Mouse (Mus musculus) hindbrain, postnatal 0 days (tissue): Measurements from ENCODE around the gene Srsf1. TPM values are rescaled to one million over a fixed set of nuclear protein-coding genes. Genes with fewer than 3 reads are reported as not detected.
"Not testable (repeated sequence)": the region's sequence is repeated elsewhere in the genome, so short reads cannot be mapped to it uniquely, and the experiment has no call there.

Source experiments
- ATAC-seq: fragments of 200-750 bp; cut with Nextera tagmentation; 2 replicates; pipeline ENCODE4 v1.8.0; 2017; ENCODE audit warnings: mild to moderate bottlenecking, moderate TSS enrichment, moderate library complexity
- DNase-seq: peaks from one replicate; pipeline ENCODE4 v3.0.0-alpha.2; 2015; ENCODE audit warnings: low spot score
- H3K27ac ChIP-seq: fragments of 300-500 bp; sonication (generic); 2 replicates; pipeline ENCODE4 v1.5.1; 2014; ENCODE audit warnings: mild to moderate bottlenecking
- H3K27me3 ChIP-seq: fragments of 300-500 bp; sonication (generic); 2 replicates; pipeline ENCODE4 v1.6.1; 2014; ENCODE audit warnings: low read length, mixed read lengths; ENCODE audit not compliant: insufficient read depth
- H3K36me3 ChIP-seq: fragments of 300-500 bp; sonication (generic); 2 replicates; pipeline ENCODE4 v1.6.1; 2014; ENCODE audit warnings: low read length, mixed read lengths; ENCODE audit not compliant: insufficient read depth
- H3K4me1 ChIP-seq: fragments of 300-500 bp; sonication (generic); 2 replicates; pipeline ENCODE4 v1.6.1; 2014; ENCODE audit warnings: antibody characterized with exemption, low read length, mixed read lengths; ENCODE audit not compliant: insufficient read depth
- H3K4me2 ChIP-seq: fragments of 300-500 bp; sonication (generic); 2 replicates; pipeline ENCODE4 v1.6.1; 2014; ENCODE audit warnings: low read depth, mild to moderate bottlenecking, low read length, moderate library complexity, mixed read lengths
- H3K4me3 ChIP-seq: fragments of 300-500 bp; sonication (generic); 2 replicates; pipeline ENCODE4 v1.5.1; 2014; ENCODE audit warnings: low read length
- H3K9ac ChIP-seq: fragments of 300-500 bp; sonication (generic); replicated peaks from 2 replicates; pipeline ENCODE4 v1.6.1; 2014; ENCODE audit warnings: mild to moderate bottlenecking, low read length, moderate library complexity, mixed read lengths
- H3K9me3 ChIP-seq: fragments of 300-500 bp; sonication (generic); 2 replicates; pipeline ENCODE4 v1.6.1; 2016; ENCODE audit warnings: low read length, mixed read lengths
- CTCF ChIP-seq: IDR thresholded peaks from 2 replicates; pipeline ENCODE4 v1.5.1; 2016; ENCODE audit warnings: antibody characterized with exemption, control low read depth, low read depth
- WGBS: fragments of 180-500 bp; shearing (Covaris S2); extraction: QIAGEN DNeasy Blood & Tissue Kit; methylation state at CpG from one replicate; pipeline ENCODE4 v1.1.7; 2014; 5-methylcytosine and 5-hydroxymethylcytosine counted together
- polyA plus RNA-seq: library from polyadenylated mRNA; unstranded; fragments of >200 nt; fragmentation: Nextera tagmentation; extraction: Ambion mirVana; gene quantifications from 2 replicates; pipeline ENCODE4 v1.2.1, GENCODE M21; 2015
- total RNA-seq: library from RNA; depleted of rRNA; stranded (reverse); fragments of >200 nt; gene quantifications from 2 replicates; pipeline ENCODE4 v1.2.3, GENCODE M21; 2014

Srsf1 gene
- total and polyA plus RNA-seq, 2 experiments from 2014 or later = 124 to 332 TPM

DNA sequence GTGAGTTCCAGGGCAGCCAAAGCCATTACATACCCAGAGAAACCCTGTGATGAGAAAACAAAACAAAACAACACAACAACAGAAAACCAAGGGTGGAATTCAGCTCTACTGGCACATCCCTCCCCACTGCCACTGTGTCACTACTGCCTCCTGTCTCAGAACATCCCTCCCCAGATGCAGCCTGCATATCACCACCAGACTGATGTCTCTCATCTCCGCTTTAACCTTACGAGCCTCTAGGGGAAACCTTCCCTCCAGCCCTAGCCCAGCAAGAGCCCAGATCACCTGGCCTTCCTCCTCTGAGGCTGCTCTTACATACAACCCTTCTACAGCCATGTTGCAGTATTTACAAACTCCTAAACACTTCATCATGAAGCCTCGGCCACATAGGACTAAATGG, 9.8 kb upstream of the Srsf1 start:
- H3K36me3 ChIP-seq = no peaks in the 10 kb centered on the region
- no peaks in the 10 kb centered on the region for H3K4me1 ChIP-seq
- ATAC-seq (no peak), DNase-seq (no peak)
- H3K9ac ChIP-seq = no peak overlapping the region
- H3K27me3 ChIP-seq = no peaks in the 10 kb centered on the region
- H3K27ac ChIP-seq = no peak overlapping the region
- TF ChIP-seq CTCF = no peak
- no peak overlapping the region for H3K4me3 ChIP-seq
- no peaks in the 10 kb centered on the region for H3K9me3 ChIP-seq
- H3K4me2 ChIP-seq = no peak overlapping the region
- WGBS = 74% methylated on average over 3 of the region's 3 CpGs

DNA sequence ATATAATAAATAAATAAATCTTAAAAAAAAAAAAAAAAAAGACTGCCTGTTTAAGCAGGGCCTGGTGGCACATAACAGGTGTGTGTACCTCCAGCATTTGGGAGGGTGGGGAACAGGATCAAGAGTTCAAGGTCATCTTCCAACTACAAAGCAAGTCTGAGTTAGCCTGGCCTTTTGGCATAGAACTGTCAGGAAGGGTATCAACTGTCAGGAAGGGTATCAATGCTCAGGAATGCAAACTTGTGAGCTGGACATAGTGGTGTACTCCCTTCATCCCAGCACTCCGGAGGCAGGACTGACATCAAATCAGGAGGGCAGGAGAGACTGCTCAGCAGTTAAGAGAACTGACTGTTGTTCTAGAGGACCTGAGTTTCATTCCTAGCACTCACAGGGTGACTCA, 8.1 kb upstream of the Srsf1 start:
- Histone ChIP-seq H3K9me3 (no peaks in the 10 kb centered on the region), H3K27me3 (no peaks in the 10 kb centered on the region), H3K36me3 (no peaks in the 10 kb centered on the region), H3K4me2 (no peak overlapping the region), H3K9ac (no peak overlapping the region), H3K4me3 (no peak overlapping the region), H3K27ac (no peak overlapping the region), H3K4me1 (no peaks in the 10 kb centered on the region)
- WGBS = 94% methylated on average over 1 of the region's 1 CpGs
- TF ChIP-seq CTCF = no peak
- no peak for DNase-seq
- no peak for ATAC-seq

DNA sequence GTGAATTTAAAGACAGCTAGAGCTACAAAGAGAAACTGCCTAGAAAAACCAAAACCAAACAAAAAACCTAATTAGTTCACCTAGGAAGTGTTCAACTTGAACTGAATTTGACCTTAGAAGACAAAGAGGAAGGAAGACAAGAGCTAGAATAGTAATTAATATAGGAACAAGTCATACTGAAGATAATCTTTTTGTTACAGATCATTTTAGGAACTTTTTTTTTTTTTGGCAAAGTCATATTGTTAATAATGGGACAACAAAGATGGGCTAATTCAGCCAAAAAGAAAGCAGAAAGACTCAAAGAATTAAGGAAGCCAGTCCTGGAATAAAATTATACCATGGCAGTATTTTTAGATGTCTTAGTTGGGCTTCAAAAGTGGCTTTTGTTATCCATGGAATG, 2.9 kb upstream of the Srsf1 start:
- DNase-seq (no peak), ATAC-seq (no peak)
- no peak overlapping the region for H3K4me3 ChIP-seq
- no peak overlapping the region for H3K27ac ChIP-seq
- H3K4me1 ChIP-seq = peaks cover 5% of the 10 kb centered on the region; the same call in 1 of the 2 replicates
- no peaks in the 10 kb centered on the region for H3K36me3 ChIP-seq
- no peaks in the 10 kb centered on the region for H3K27me3 ChIP-seq
- H3K4me2 ChIP-seq = no peak overlapping the region
- no peak overlapping the region for H3K9ac ChIP-seq
- no peaks in the 10 kb centered on the region for H3K9me3 ChIP-seq
- TF ChIP-seq CTCF = no peak

DNA sequence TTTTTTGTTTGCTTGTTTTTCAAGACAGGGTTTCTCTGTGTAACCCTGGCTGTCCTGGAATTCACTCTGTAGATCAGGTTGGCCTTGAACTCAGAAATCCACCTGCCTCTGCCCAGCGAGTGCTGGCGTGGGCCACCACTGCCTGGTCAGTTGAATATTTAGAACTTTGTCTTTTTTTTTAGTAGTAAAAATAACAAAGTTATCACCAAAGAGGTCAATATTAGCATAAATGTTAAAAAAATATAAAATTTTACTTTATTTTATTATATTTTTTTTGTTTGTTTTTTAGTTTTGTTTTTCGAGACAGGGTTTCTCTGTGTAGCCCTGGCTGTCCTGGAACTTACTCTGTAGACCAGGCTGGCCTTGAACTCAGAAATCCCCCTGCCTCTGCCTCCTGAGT, 2.0 kb upstream of the Srsf1 start:
- not testable (repeated sequence) for DNase-seq, H3K9ac ChIP-seq, H3K9me3 ChIP-seq, H3K36me3 ChIP-seq, ATAC-seq, H3K4me3 ChIP-seq, H3K27ac ChIP-seq, H3K4me2 ChIP-seq, H3K27me3 ChIP-seq
- peaks cover 14% of the 10 kb centered on the region for H3K4me1 ChIP-seq
- WGBS = 94% methylated on average over 3 of the region's 3 CpGs

DNA sequence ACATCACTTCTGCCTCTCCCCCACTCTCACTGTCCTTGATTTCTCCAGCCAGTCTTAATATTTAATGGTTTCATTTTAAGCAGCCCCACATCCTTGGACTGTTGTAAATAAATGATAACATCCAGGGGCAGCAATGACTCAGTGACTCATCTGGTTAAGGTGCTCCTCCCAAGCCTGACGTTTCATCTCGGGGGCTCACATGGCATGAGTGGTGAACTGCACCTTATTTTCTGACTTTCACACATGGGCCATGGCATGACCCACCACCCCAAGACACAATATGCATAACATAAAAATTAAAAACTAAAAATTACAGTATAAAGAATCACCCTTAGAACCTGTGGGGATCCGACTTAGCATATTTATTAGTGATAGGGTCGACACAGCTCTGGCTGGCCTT, 1.3 kb upstream of the Srsf1 start:
- 85% methylated on average over 4 of the region's 4 CpGs for WGBS
- Histone ChIP-seq H3K4me3 (no peak overlapping the region), H3K4me2 (peak overlapping the region; percentile 82; the same call in 1 of the 2 replicates)

DNA sequence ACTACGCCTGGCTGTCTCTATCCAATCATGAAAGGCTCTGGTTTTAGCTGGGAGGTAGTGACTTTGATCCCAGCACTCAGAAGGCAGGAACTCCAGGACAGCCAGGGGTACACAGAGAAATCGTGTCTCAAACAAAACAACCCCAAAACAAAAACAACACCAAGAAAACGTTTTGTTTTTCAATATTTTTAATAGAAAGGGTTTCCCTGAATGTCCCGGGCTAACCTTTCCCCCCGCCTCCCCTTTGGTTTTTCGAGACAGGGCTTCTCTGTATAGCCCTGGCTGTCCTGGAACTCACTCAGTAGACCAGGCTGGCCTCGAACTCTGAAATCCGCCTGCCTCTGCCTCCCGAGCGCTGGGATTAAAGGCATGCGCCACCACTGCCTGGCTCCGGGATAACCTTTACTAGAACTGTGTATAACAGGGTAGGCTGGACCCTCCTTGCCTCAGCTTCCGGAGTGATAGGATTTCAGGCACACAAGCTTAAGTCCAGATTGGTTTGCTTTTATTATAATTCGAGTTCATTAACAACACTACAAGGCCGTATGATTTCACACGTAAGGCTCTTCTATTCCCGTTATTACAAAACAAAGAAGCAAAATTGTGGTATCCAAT, 743 bp upstream of the Srsf1 start:
- Histone ChIP-seq H3K9ac (peak overlapping the region; percentile 90), H3K27me3 (no peaks in the 10 kb centered on the region), H3K27ac (peak overlapping the region; percentile 99; the same call in 1 of the 2 replicates), H3K9me3 (no peaks in the 10 kb centered on the region), H3K36me3 (no peaks in the 10 kb centered on the region), H3K4me1 (peaks cover 15% of the 10 kb centered on the region), H3K4me2 (peak overlapping the region; percentile 82), H3K4me3 (peak overlapping the region; percentile 92)
- TF ChIP-seq CTCF = no peak
- ATAC-seq = no peak
- WGBS = 57% methylated on average over 17 of the region's 17 CpGs
- no peak for DNase-seq

More for the DNA sequence above, 1.3 kb upstream of the Srsf1 start:
- H3K27me3 ChIP-seq = no peaks in the 10 kb centered on the region
- H3K36me3 ChIP-seq = no peaks in the 10 kb centered on the region
- no peak for TF ChIP-seq CTCF
- H3K9me3 ChIP-seq = no peaks in the 10 kb centered on the region
- DNase-seq = no peak
- no peak overlapping the region for H3K27ac ChIP-seq
- peaks cover 15% of the 10 kb centered on the region for H3K4me1 ChIP-seq
- no peak for ATAC-seq
- no peak overlapping the region for H3K9ac ChIP-seq

DNA sequence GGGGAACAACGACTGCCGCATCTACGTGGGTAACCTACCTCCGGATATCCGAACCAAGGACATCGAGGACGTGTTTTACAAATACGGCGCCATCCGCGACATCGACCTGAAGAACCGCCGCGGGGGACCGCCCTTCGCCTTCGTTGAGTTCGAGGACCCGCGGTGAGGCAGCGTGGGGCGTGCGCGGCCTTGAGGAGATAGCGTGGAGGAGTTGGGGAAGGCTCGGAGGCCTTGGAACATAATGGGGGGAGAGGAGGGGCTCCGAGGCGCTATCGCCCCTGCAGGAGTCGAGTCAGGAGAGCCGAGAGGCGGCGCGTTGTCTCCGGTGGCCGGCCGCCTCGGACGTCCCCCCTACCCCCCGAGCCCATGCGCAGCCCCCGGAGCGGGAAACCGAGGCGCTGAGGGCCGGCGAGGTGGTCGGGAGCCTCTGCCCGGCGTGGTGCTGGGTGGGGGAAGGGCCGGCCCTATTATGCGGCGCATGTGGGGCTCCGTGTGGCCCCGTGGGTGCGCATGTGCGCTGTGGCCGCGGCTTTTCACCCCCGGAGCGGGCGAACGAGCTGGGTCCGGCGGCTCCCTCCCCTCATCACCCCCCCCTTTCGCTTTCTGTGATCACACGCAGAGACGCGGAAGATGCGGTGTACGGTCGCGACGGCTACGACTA, 828 bp downstream of the Srsf1 start:
- Histone ChIP-seq H3K27ac (peak overlapping the region; percentile 99), H3K9ac (peak overlapping the region; percentile 90), H3K4me2 (peak overlapping the region; percentile 82), H3K27me3 (no peaks in the 10 kb centered on the region), H3K36me3 (no peaks in the 10 kb centered on the region), H3K4me3 (peak overlapping the region; percentile 92), H3K4me1 (peaks cover 15% of the 10 kb centered on the region), H3K9me3 (no peaks in the 10 kb centered on the region)
- 2% methylated on average over 56 of the region's 76 CpGs for WGBS
- no peak for TF ChIP-seq CTCF
- DNase-seq (peak; percentile 83), ATAC-seq (peak; percentile 79)
